Mouse (Mus musculus) erythroblast, embryonic 14.5 days (primary cell): ENCODE data around the gene 1700125H20Rik.

ENCODE experiments used
- GATA1 ChIP-seq: IDR thresholded peaks from 2 replicates; pipeline ENCODE4 v1.6.1; 2012; ENCODE audit warnings: low read length, inconsistent platforms, mixed read lengths
- TAL1 ChIP-seq: IDR thresholded peaks from 3 replicates; pipeline ENCODE4 v1.6.1; 2012; ENCODE audit warnings: low read length, inconsistent platforms, mixed read lengths

DNA sequence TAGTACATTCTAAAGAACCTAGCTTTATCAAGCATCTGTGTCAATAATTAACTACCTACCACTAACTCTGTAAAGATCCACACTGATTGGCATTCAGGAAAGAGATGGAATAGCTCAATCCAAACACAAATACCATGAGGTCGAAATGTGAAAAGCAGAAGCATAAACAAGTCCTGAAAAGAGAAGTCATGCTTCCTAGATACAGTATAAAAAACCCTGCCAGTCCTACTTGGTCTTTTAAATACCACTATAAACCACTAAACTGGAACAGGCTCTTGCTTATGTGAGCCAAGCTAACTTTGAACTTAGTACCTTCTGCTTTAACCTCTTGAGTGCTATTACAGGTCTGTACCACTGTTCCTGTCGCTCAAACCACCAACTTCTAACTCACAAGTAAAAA, 38.7 kb upstream of the 1700125H20Rik start:
- no peak for TF ChIP-seq TAL1
- no peak for TF ChIP-seq GATA1
